Mouse (Mus musculus) spleen, embryonic (tissue): ENCODE results near the gene Pbx1.

Experiments used
- CTCF ChIA-PET: fragments of 350-600 bp; sonication (Branson Sonifier 250); formaldehyde crosslinking; loops from one replicate; lab custom pipeline; 2022; lab: Charles Lee

The Pbx1 gene

DNA sequence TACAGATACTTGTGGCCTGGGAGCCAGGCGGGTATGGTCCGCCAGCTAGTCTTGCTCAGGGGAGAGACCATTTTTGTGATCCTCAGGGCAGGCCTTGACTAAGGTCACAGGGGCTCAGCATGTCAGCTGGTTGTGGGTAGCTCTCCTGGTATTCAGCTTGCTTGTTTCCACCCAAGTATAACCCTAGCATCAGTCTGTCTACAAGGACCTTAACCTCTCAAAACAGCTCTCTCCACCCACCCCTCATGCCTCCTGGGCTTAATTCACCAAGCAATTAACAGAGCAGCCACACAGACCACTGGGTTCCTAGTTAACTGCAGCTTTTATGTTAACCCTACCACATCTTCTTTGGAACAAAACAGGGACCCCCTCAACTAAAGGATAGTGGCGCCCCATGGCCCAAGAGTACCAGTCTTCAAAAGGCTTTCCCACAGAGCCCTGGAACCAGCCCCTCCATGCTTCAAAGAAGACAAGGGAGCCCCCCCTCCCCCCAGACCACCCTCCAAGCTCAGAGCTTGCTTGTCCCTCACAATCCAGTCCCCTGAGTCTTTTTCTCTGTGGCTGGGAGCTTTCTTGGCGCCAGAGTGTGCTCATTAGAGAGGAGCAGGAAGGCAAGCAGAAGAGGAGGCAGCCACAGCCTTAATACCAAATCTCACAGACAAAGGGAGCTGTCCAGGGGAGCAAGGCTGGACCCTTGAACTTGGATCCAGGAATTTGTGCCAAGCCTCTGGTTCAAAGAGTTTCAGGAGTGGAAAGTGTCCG, 48.1 kb downstream of the Pbx1 start:
- CTCF ChIA-PET, result no interaction called here

- CTCF ChIA-PET, result no interaction called here
Observed at GRCm38 (mm10) chr1:168382823-168383157, 49.3 kb downstream of the Pbx1 start.

- CTCF ChIA-PET, result no interaction called here
Observed at GRCm38 (mm10) chr1:168382106-168382822, 49.8 kb downstream of the Pbx1 start.

- CTCF ChIA-PET, result no interaction called here
Observed at GRCm38 (mm10) chr1:168381451-168381850, 50.6 kb downstream of the Pbx1 start.

DNA sequence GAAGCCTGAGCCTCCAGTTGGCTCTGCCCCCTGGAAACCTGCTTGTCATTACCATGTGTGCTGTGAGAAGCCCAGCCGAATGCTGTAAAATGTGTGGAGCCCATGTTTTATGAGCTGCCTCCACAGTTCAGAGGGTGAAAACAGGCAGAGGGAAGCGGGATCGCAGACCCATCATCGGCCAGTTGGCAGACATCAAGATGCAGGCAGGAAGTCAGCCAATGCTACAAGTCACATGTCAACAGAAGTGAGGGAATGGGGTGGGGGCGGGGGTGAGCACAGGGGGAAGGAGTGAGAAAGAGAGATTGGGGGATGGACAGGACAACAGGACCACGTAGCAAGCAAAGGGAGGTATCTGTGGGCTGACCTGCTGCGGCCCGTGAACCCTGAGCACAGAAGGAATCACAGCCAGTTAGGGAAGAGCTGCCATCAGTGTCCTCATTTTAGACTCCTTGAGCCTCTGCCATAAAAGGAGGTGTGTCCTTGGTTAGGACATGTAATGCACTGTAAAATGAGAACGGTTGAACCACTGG, 51.8 kb downstream of the Pbx1 start:
- CTCF ChIA-PET, result no interaction called here

GRCm38 (mm10) chr1:168377650-168378049, 54.4 kb downstream of the Pbx1 start:
- CTCF ChIA-PET, result no interaction called here

DNA sequence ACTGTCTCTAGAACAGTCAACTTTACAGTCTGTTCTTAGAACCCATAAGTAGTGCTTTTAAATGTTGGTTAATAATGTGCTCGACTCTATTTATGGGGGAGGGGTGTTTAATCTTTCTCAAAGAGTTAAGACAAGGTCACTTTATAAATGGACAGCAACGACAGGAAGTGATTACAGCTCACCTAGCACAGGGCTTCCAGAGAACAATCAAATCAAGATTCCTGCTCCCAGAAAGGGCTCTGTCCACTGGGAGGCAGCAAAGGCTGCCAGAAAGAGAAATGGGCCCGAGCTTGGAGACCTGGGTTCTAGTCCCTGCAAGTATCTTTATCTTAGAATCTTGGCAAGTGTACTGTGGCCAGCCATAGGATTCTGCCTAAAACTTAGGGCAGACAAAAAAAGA, 55.7 kb downstream of the Pbx1 start:
- CTCF ChIA-PET, result no interaction called here

GRCm38 (mm10) chr1:168374953-168375600, 57.0 kb downstream of the Pbx1 start:
- CTCF ChIA-PET, result no interaction called here

- CTCF ChIA-PET, result no interaction called here
Observed at GRCm38 (mm10) chr1:168372089-168372488, 60.0 kb downstream of the Pbx1 start.

GRCm38 (mm10) chr1:168370966-168371365, 61.1 kb downstream of the Pbx1 start:
- CTCF ChIA-PET, result no interaction called here

DNA sequence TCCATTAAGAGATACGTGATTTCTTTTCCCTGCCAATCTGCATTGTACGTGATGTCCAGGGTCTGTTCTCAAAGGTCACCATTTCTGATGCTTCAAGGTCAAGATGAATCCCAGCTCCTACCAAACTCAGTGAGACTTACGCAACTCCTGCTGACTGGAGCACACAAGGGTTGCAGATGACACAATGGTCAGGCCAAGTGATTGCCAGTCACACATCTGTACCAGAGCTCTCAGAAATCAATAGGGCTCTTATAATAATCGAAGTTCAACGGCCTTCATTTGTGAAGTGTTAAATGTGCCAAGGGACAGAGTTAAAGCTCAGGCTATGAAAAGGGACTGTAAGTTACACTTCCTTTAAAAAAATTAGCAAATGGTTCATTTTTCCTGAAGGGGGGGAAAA, 65.8 kb downstream of the Pbx1 start:
- CTCF ChIA-PET, result no interaction called here

GRCm38 (mm10) chr1:168364325-168364724, 67.7 kb downstream of the Pbx1 start:
- CTCF ChIA-PET, result interaction anchor here (0.6 kb wide), 1 partner anchor 29 kb away, joined by 4 read pairs; no protein-coding TSS in a partner anchor

DNA sequence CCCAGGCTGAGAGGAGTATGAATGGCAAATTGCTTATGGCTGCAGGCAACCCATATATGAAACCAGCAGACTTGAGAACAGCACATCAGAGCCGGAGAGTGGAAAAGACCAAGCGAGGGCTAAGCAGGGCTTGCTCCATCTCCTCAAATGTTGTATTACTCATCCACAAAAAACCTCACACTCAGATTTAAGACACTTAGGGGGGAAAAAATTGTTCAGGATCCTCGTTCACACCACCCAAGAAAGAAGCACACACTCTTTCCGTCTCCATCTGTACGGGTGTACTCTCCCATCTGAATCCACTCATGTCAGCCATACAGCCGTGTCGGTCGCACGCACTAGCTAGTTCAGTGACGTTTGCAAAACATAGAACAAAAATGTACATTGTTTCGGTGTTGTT, 69.0 kb downstream of the Pbx1 start:
- CTCF ChIA-PET, result no interaction called here

- CTCF ChIA-PET, result no interaction called here
Observed at GRCm38 (mm10) chr1:168362464-168362863, 69.6 kb downstream of the Pbx1 start.

GRCm38 (mm10) chr1:168357680-168358611, 74.1 kb downstream of the Pbx1 start:
- CTCF ChIA-PET, result no interaction called here

GRCm38 (mm10) chr1:168356970-168357441, 75.1 kb downstream of the Pbx1 start:
- CTCF ChIA-PET, result no interaction called here

DNA sequence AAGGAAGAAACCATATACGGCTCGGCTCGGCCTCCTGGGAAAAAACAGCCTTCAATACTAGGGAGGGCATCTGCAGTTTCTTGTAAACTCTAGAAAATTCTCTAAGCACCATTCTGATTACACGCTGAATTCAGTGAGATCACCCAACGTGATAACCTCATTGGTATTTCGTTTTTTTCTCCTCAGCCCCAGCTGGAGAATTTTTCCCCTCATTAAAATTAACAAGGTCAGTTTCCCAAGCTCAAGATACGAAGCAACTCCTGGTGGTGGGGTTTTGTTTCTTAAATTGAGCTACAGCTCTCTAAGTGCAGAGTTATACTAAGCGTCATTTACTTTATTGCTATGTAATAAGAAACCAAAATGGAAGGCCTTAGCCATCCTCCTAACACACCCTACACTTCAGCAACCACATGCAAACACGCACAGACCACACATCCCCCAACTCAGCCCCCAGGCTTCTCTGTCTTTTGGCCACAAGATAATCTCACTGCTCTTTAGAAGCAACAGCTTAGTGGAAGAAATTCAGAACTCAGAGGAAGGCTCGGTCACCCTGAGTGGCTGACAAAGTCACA, 76.0 kb downstream of the Pbx1 start:
- CTCF ChIA-PET, result interaction anchor here (0.6 kb wide), 1 partner anchor 526 kb away, joined by 11 read pairs; no protein-coding TSS in a partner anchor

DNA sequence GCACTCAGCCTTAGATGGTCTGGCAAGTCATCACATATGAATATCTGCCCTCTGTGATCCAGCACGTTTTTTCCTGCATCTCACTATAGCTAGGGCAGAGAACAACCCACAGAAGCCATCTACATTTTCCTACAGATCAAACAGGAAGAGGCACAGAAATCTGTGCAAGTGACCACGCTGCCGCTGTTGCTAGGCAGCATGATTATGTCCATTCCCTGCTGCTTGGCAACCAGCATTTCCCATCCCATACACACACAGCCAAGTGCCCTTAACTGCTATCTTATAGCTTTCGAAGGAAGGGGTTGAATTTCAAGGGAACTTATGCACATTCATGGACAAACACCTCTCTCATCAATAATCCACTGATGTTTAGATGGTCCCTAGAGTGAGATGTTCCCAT, 77.1 kb downstream of the Pbx1 start:
- CTCF ChIA-PET, result no interaction called here

DNA sequence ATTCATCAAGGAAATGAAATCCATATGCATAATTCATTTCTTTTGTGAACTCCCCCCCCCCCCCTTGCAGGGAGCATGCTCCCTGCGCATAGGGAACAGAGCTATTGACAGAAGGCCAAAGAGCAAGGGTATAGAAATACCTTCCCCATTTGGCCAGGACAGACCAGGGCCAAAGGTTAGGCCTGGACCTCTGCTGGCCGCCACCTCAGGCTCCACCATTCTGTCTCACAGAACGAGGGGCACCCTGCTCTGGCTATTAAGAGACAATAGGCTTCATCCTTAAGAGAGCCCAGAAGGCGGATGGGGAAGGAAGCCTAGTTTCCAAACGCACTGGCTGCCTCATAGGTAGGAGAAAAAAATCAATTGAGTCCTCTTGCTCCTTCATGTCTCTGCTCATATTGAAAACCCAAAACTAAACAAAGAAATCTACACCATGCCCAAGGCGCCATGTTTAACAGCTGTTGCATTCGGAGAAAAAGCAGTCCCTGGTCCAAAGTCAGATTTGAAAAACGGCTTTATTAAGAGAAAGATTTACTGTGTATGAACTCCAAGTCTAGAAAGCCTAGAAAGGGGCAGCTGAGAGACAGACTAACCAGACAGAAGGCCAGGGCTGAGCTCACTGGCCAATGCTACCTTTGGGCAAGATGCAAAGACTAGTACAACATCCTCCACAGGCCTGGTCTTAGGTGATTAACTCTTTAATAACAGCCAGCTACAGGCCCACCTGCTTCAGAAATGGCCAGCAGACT, 83.9 kb downstream of the Pbx1 start:
- CTCF ChIA-PET, result no interaction called here

GRCm38 (mm10) chr1:168344918-168345317, 87.2 kb downstream of the Pbx1 start:
- CTCF ChIA-PET, result no interaction called here
